Mouse (Mus musculus) kidney, adult 18-20 months (tissue): ENCODE results near the gene Thsd7b.
A peak's percentile ranks its signal among the peaks of the same experiment; 100 is the strongest.
"Not testable (repeated sequence)": the region's sequence is repeated elsewhere in the genome, so short reads cannot be mapped to it uniquely, and the experiment has no call there.

Source experiments
- DNase-seq: peaks from one replicate; pipeline ENCODE4 v3.0.0; 2021

Gene Thsd7b

GRCm38 (mm10) chr1:130113549-130113948, 840.4 kb downstream of the Thsd7b start:
- no peak for DNase-seq

GRCm38 (mm10) chr1:130130901-130131300, 857.8 kb downstream of the Thsd7b start:
- DNase-seq = no peak

GRCm38 (mm10) chr1:130166187-130166586, 893.1 kb downstream of the Thsd7b start:
- no peak for DNase-seq

GRCm38 (mm10) chr1:130167260-130167659, 894.2 kb downstream of the Thsd7b start:
- DNase-seq = no peak

GRCm38 (mm10) chr1:130169875-130170274, 896.8 kb downstream of the Thsd7b start:
- DNase-seq = no peak

GRCm38 (mm10) chr1:130170290-130170689, 897.2 kb downstream of the Thsd7b start:
- no peak for DNase-seq

- DNase-seq = not testable (repeated sequence)
Observed at GRCm38 (mm10) chr1:130186836-130187235, 913.7 kb downstream of the Thsd7b start.

- DNase-seq = peak; percentile 18
Observed at GRCm38 (mm10) chr1:130192190-130193028, 919.3 kb downstream of the Thsd7b start.

GRCm38 (mm10) chr1:130217404-130217803, 944.3 kb downstream of the Thsd7b start:
- DNase-seq = no peak

GRCm38 (mm10) chr1:130222904-130223303, 949.8 kb downstream of the Thsd7b start:
- DNase-seq = no peak

GRCm38 (mm10) chr1:130245563-130245962, 972.5 kb downstream of the Thsd7b start:
- DNase-seq = no peak

GRCm38 (mm10) chr1:130246264-130246663, 973.2 kb downstream of the Thsd7b start:
- not testable (repeated sequence) for DNase-seq

- DNase-seq = not testable (repeated sequence)
Observed at GRCm38 (mm10) chr1:130246930-130247329, 973.8 kb downstream of the Thsd7b start.

- no peak for DNase-seq
Observed at GRCm38 (mm10) chr1:130262046-130262445, 988.9 kb downstream of the Thsd7b start.
